8 mouse cellular contexts compared by ENCODE assay signal in the genomic region with DNA sequence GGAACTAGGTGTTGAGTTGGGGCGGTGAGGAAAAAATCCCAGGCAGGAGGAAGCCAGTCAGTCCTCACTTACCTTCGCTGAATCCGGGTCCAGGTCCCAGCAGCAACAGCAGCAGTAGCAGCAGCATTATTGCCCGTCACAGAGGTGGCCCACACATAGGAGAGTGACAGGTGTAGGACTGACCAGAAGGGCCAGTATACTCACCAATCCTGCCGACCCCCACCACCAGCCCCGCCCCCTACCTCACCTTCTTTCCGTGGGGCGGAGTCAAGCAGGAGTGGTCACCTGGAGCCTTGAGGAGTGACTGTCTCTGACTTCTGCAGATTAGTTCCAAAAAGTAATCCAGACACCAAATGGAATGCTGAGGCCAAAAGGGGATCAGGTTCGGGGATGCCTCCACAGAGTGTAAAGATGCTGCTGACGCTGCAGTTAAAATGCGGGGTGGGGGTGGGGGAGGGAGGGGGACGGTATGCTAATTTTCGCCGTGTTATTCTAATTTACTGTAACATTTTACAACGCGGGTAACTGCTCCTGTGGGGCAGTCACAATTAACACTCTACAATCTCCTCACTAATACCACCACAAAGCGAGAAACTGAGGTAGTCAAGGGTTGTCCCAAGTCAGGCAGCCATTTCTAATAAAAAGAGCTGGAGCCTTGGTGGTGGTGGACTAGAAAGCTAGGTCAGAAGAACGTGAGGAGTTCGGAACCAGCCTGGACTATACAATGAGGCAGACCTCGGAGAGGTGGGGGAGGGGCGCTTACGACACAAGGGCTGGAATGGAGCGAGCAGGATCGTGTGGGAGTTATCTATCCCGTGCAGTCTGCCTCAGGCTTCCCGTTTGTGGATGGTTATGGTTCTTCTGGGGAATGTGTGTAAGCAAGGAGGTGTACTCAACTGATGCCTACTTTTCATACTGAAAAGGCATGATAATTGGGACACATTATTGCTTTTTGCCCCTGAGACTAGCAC. TPM values are rescaled to one million over a fixed set of nuclear protein-coding genes. Genes with fewer than 3 reads are reported as not detected.
DNase-seq lines count a peak whose midpoint lies in the region; ATAC-seq lines count a peak whose summit lies in the region.

A gene (minus strand): TSS at position 699 of the 971 bp plus-strand sequence.

- 8% methylated on average over 26 of the region's 26 CpGs for WGBS in heart, embryonic 11.5 days (ENCODE audit: insufficient replicate concordance)
- whole genome bisulfite sequencing in hindbrain, embryonic 16.5 days = 14% methylated on average over 26 of the region's 26 CpGs
- 14% methylated on average over 26 of the region's 26 CpGs for WGBS in midbrain, embryonic 16.5 days

- H3K4me2 ChIP-seq in heart, embryonic 11.5 days = peak within 1 kb of the TSS; percentile 65
- H3K4me2 ChIP-seq in hindbrain, embryonic 16.5 days (ENCODE audit: low read length) = peak within 1 kb of the TSS; percentile 30
- peak within 1 kb of the TSS; percentile 35 for H3K4me2 ChIP-seq in midbrain, embryonic 16.5 days (ENCODE audit: low read length)

- H3K9ac ChIP-seq in heart, embryonic 11.5 days (ENCODE audit: low read depth, low read length) = no peak within 1 kb of the TSS
- H3K9ac ChIP-seq in hindbrain, embryonic 16.5 days (ENCODE audit: low read depth, low read length) = no peak within 1 kb of the TSS
- no peak within 1 kb of the TSS for H3K9ac ChIP-seq in midbrain, embryonic 16.5 days (ENCODE audit: low read depth, low read length)

- DNase-seq in heart, adult 9 months (ENCODE audit: low spot score in 2 of 2) = no peak
- peak; percentile 14 for DNase-seq in c-Kit-positive CD71-positive TER-119-positive erythroid progenitor cells, embryonic 14.5 days (ENCODE audit: low spot score)
- no peak for DNase-seq in layer of hippocampus, adult 11-12 months (ENCODE audit: low spot score)
- no peak for DNase-seq in thymus, postnatal 36 days
- no peak for DNase-seq in cerebellum, postnatal 36 days

- no peaks in the 10 kb centered on the region for H3K4me1 ChIP-seq in heart, embryonic 11.5 days (ENCODE audit: control insufficient read depth, insufficient read depth, low read length)
- no peaks in the 10 kb centered on the region; the same call in 1 of the 2 replicates for H3K4me1 ChIP-seq in hindbrain, embryonic 16.5 days (ENCODE audit: control insufficient read depth, insufficient read depth, low read depth, low read length)
- no peaks in the 10 kb centered on the region for H3K4me1 ChIP-seq in midbrain, embryonic 16.5 days (ENCODE audit: control insufficient read depth, insufficient read depth, low read length)

- H3K9me3 ChIP-seq in heart, embryonic 11.5 days (replicated peaks; ENCODE audit: control insufficient read depth, low read length) = no peaks in the 10 kb centered on the region
- H3K9me3 ChIP-seq in hindbrain, embryonic 16.5 days (ENCODE audit: control insufficient read depth, low read length) = no peaks in the 10 kb centered on the region
- no peaks in the 10 kb centered on the region for H3K9me3 ChIP-seq in midbrain, embryonic 16.5 days (replicated peaks; ENCODE audit: control insufficient read depth, low read length, poor library complexity, severe bottlenecking)

- H3K4me3 ChIP-seq in heart, embryonic 11.5 days (ENCODE audit: low read depth, low read length) = peak within 1 kb of the TSS; percentile 25
- H3K4me3 ChIP-seq in hindbrain, embryonic 16.5 days (ENCODE audit: low read length) = no peak within 1 kb of the TSS
- no peak within 1 kb of the TSS for H3K4me3 ChIP-seq in midbrain, embryonic 16.5 days (ENCODE audit: low read depth, low read length)

- ATAC-seq in heart, embryonic 11.5 days (replicated peaks; ENCODE audit: insufficient number of reproducible peaks, low FRiP score, low TSS enrichment) = 0 out of 2 replicates have a peak, but pooled peaks have one; percentile 39
- no peak for ATAC-seq in hindbrain, embryonic 16.5 days
- ATAC-seq in midbrain, embryonic 16.5 days = no peak

- no peaks in the 10 kb centered on the region for H3K36me3 ChIP-seq in heart, embryonic 11.5 days (ENCODE audit: control insufficient read depth, insufficient read depth, low read length)
- H3K36me3 ChIP-seq in hindbrain, embryonic 16.5 days (ENCODE audit: control insufficient read depth, insufficient read depth, low read length) = no peaks in the 10 kb centered on the region
- H3K36me3 ChIP-seq in midbrain, embryonic 16.5 days (ENCODE audit: control insufficient read depth, insufficient read depth, low read length) = no peaks in the 10 kb centered on the region

- H3K27ac ChIP-seq in heart, embryonic 11.5 days (ENCODE audit: low read depth, low read length) = no peak within 1 kb of the TSS
- H3K27ac ChIP-seq in hindbrain, embryonic 16.5 days (ENCODE audit: low read depth, low read length) = no peak within 1 kb of the TSS
- no peak within 1 kb of the TSS for H3K27ac ChIP-seq in midbrain, embryonic 16.5 days (ENCODE audit: low read length)

- H3K27me3 ChIP-seq in heart, embryonic 11.5 days (ENCODE audit: control insufficient read depth, insufficient read depth, low read length) = no peaks in the 10 kb centered on the region
- no peaks in the 10 kb centered on the region for H3K27me3 ChIP-seq in hindbrain, embryonic 16.5 days (replicated peaks; ENCODE audit: control insufficient read depth, insufficient read depth, low read length)
- H3K27me3 ChIP-seq in midbrain, embryonic 16.5 days (ENCODE audit: control insufficient read depth, insufficient read depth, low read depth, low read length) = no peaks in the 10 kb centered on the region

RNA-seq across cellular contexts. Expression of the gene that starts here (rescaled TPM):
- not detected in 2 replicates for polyA plus RNA-seq in heart, embryonic 11.5 days (2014; fragmentation: Nextera tagmentation; extraction: Ambion mirVana)
- polyA plus RNA-seq in hindbrain, embryonic 16.5 days (2015; fragmentation: Nextera tagmentation; extraction: Ambion mirVana) = 0.51 TPM in 1 of 2 replicates, not detected in the other
- polyA plus RNA-seq in midbrain, embryonic 16.5 days (2015; fragmentation: Nextera tagmentation; extraction: Ambion mirVana) = 0.26 TPM in 1 of 2 replicates, not detected in the other

Comparison
In these comparisons a context has a peak if more than half of its experiments do, and no peak if none do; other contexts are left out.
1. Peak in ATAC-seq, H3K4me3 ChIP-seq and H3K4me2 ChIP-seq in heart, embryonic 11.5 days; RNA of the gene not detected or under 1 TPM.